Mouse (Mus musculus) gastrocnemius, postnatal 25 days (tissue): Measurements from ENCODE around the gene Ube2l3. TPM values are rescaled to one million over a fixed set of nuclear protein-coding genes. Genes with fewer than 3 reads are reported as not detected.
"Not testable (repeated sequence)": the region's sequence is repeated elsewhere in the genome, so short reads cannot be mapped to it uniquely, and the experiment has no call there.

Experiments
- DNase-seq: peaks from one replicate; pipeline ENCODE4 v3.0.0; 2022
- total RNA-seq, 2 experiments: library from RNA; stranded (reverse); gene quantifications; 1 replicate in 1 of 2; 2 replicates in 1 of 2; pipeline ENCODE4 v1.2.3; 2021

Gene Ube2l3
- total RNA-seq, 2 experiments from 2014 or later: 129 to 132 TPM

GRCm38 (mm10) chr16:17209404-17209960 lies 7.0 kb upstream of the Ube2l3 start:
- no peak for DNase-seq

DNA sequence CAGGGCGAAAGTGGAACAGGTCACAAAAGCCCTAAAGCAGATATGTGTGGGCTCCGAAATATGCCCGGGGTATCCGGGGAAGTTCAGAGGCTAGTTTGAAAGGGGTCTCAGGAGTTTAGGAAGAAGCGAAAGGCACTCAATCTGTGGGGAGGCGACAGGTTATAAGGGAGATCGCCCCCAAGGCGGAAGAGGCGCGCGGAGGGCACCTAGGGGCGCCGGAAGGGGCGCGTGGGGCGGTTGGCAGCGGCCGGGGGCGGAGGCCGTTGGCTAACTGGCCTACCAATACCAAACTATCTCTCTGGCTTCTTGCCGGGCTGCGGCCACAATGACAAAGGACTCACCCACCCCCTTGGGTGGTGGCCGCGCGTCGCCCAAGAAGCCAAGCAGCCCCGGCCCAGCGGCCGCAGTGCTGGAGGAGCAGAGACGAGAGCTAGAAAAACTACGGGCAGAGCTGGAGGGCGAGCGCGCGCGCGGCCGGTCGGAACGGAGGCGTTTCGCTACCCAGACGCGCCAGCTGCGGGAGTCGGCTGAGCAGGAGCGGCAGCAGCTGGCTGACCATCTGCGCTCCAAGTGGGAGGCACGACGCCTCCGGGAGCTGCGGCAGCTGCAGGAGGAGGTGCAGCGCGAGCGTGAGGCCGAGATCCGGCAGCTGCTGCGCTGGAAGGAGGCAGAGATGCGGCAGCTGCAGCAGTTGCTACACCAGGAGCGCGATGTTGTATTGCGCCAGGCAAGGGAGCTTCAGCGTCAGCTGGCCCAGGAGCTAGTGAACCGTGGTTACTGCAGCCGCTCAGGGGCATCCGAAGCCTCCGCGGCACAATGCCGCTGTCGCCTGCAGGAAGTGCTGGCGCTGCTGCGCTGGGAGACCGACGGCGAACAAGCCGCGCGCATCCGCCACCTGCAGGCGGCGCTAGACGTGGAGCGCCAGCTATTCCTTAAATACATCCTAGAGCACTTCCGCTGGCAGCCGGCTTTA lies 6.2 kb upstream of the Ube2l3 start, which contains the start of gene Rimbp3:
Gene Rimbp3 (plus strand): TSS at position 215 of the 973 bp plus-strand sequence.
- peak; percentile 69 for DNase-seq

DNA sequence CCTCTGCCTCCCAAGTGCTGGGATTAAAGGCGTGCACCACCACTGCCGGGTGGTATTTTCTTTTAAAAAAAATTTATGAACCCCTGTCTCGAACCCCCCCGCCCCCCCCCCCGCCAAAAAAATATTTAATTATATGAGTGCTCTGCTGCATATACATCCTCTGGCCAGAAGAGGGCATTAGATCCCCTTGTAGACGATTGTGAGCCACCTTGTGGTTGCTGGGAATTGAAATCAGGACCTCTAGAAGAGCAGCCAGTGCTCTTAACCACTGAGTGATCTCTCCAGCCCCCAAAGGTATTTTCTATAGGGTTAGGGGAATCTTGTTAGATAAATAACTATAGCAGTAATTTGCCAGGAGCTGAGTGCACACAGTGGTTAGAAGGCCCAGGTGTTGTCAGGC lies 2.5 kb upstream of the Ube2l3 start:
- DNase-seq: no peak

DNA sequence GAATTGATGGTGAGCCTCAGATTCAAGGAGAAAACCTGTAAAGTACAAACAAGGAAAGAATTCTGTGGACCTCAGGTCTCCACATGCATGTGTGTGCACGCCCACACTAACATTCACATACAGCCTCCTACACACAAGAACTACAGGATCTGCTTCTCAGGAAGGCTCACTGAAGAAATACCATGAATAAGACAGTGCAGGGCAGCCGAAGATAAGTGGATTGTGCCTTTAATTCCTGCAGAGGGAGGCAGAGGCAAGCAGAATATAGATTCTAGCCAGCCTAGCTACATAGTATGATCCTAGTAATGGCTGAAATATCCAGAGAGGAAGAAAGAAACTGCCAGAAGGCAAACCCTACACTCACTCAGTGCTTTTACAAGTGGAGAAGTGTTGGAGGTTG lies 472 bp downstream of the Ube2l3 start:
- DNase-seq: no peak

- peak; percentile 77 for DNase-seq
Measured at GRCm38 (mm10) chr16:17200953-17201707, 1.3 kb downstream of the Ube2l3 start.

DNA sequence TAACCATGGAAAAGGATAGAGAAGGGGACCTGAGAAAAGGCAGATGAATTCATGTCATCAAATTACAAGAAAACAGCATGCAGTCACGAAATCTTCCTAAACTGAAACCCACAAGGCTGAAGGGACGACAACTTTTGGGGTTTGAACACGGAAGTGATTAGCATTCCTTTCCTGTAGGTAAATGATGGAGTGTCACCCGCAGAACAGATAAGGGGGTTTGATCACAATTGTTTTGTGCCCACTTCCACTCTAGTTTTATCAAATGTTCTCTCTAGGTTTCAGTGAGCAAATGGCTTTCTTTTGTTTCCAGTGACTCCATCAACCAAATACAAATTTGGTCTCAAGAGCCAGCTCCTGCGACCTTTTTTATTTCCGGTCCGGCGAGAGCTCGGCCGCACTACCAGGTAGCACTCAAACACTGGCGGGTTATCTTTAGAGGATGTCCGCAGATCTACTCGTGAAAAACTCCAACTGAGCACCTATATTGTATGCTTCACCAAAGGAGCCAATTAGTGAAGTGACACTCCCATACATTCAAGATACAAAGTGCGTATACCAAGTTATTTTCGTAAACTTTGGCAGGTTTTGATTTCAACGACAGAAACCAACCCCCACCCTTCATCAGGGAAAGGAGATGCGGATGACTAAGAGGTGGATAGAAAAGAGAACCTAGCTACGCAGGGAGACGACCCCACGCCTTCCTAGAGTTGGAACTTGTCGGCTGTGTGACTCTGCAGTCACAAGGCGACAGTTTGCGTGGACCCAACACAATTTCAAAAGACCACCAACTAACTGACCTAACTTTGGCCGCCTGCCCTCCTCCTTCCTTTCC lies 2.1 kb downstream of the Ube2l3 start:
- DNase-seq: no peak

- no peak for DNase-seq
Measured at GRCm38 (mm10) chr16:17193823-17194222, 8.6 kb downstream of the Ube2l3 start.

GRCm38 (mm10) chr16:17185475-17185874 lies 17.0 kb downstream of the Ube2l3 start:
- DNase-seq: no peak

DNA sequence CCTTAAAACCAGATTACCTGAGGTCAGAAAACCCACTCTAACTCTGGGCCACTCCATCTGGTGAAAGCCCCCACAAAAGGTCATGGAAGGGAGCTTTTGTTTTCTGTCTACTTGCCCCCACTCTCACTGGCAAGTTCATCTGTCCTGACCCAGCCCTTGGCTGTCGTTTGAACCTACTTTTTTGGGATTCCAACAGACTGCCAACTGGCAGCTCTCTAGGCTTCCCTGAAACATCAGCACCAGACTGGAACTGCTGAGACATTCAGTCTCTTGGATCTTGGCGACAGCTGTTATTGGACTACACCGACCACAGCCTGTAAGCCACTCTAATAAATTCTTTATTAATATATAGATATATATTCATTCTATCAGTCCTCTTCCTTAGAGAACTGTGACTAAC lies 19.4 kb downstream of the Ube2l3 start:
- peak; percentile 55 for DNase-seq

GRCm38 (mm10) chr16:17182136-17182535 lies 20.3 kb downstream of the Ube2l3 start:
- no peak for DNase-seq

- DNase-seq: peak; percentile 48
Measured at GRCm38 (mm10) chr16:17181382-17181781, 21.1 kb downstream of the Ube2l3 start.

DNA sequence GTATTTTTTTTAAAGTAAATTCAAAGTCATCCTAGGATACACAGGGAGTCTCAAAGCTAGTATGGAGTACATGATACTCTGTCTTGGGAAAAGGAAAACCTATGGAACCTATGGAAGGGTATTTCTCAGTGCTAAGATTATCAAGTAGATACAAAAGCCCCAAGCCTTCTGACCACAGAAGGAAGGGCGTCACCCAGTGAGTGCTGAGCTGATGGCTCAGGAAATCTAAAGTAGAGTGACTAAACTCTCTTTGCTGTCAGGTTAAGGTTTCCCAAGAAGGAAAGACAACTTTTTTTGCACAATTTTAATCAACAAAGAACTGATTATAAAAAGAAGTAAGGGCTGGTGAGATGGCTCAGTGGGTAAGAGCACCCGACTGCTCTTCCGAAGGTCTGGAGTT lies 22.7 kb downstream of the Ube2l3 start:
- DNase-seq: no peak

DNA sequence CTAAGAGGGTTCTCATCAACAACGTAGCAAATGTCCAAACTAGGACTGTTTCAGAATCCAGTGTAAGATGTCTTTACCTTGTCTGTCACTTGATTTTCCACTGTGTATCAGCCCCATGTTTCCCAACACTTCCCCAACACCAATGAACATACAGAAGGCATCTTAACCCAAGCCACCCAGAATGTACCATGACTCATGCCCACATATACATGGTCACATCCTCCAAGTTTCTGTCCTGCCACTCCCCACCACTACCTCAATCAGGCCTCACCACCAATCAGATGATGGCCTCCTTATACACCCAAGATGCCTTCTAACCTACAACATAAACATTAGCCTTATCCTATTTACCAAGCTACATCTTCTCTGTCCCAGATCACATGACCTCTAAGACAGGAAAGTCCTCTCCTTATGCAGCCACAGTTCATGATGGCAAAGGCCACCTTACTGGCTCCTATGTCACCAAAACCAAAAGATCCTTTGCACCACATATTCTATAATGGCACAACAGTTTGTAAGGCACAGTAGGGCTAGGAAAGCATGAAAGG lies 24.8 kb downstream of the Ube2l3 start:
- DNase-seq: no peak

DNA sequence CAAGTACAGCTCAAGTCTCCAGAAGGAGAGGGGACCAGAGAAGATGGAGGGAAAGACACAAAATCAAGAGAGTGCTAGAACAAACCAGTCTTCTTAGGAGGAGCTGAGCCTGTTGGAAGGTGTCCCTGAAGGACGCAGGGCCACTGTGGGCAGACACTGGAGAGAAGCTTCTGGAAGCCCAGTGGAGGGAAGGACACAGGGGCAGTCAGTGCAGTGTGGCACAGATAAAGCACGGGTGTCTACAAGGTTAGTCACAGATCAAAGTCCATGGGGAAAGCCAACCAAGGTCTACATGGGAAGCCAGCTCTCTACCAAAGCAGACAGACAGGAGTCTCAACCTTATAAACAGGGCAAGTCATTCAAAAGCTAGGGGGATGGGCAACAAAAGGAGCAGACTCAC lies 26.7 kb downstream of the Ube2l3 start:
- DNase-seq: no peak

- no peak for DNase-seq
Measured at GRCm38 (mm10) chr16:17168049-17168448, 34.4 kb downstream of the Ube2l3 start.

DNA sequence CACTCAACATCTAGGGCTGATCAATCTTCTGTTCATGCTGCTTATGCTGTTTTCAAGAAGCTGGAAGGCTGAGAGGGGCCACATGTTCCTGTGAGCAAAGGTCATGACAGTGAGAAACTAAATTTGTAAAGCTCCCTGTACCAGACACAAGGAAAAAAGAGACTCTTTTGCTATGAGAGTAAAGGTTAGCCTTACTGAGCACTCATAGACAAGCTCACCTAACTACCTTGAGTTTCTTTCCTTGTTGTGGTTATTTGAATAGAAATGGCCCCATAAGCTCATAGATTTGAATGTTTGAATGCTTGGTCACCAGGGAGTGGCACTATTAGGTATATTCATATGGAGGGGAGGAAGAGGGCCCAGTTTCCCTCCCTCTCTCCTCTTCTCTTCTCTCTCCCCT lies 35.3 kb downstream of the Ube2l3 start:
- no peak for DNase-seq

- DNase-seq: not testable (repeated sequence)
Measured at GRCm38 (mm10) chr16:17165478-17165877, 37.0 kb downstream of the Ube2l3 start.

DNA sequence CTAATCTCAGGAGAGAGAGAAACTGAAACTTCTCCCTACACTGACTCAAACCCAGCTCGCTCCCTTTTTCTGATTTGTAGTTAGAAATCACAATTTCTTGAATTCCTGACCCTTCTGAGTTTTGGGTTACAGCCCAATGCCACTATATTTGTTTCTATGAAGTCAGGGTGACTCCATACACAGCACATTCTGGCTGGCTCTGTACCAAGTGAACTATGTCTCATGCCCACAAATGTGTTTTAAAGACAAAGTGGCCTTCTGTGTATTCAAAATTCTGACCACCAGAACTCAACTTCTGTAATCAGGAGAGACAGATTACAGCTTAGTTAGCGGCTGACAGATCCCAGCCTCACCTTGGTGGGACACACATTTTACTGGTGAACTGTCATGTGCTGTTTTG lies 48.1 kb downstream of the Ube2l3 start:
- DNase-seq: no peak

DNA sequence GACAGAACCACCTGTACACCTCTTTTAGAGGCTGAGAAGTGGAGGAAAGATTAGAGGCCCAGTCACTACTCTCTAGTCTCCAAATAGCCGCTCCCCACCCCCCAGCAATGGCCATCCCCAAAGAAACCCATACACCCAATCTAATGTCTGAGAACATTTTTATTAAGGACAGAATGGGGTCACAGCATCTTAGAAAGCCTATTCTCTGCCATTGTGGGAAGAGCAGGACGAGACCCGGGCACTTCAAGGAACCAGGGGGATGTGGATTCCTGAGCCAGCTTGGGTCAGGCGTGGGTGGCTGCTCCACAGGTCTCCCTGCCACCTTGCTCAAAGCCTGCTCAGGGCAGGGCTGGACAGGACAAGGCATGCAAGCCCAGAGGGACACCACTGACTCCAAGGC lies 50.6 kb downstream of the Ube2l3 start:
- no peak for DNase-seq

DNA sequence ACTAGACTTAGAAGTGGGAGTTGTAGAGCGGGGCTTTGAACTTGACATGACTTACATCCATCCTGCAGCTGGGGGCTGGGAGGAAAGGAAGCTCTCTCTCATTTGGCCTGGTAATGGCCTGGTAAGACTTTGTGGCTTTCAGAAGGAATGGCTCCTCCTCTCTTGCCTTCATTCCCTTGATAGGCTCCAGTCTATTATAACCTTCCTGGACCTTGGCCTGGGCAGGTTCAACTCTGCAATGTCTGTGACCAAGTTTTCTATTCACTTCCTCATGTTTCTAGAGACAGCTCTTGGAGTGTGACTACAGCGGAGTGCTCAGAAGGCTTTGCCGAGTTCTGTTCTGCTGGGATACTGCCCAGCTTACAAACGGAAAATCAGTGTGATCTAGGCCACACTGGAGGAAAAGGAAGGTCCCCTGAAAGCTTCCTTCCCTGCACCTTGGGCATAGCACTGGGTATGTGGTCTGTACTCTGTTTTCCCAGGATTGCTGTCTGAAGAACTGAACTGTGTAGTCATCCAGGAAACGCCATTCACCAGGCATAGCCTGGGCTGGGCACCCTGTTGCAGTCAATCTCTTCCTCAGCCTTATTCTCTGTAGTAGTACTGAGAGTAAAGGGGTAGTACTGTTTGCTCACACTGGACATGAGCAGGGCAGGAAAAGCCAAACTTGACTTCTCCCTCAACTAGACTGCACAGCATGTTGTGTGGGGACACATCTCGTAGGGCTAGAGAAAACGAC lies 51.8 kb downstream of the Ube2l3 start:
- DNase-seq: no peak

- peak; percentile 18 for DNase-seq
Measured at GRCm38 (mm10) chr16:17148084-17148483, 54.4 kb downstream of the Ube2l3 start.
